Mouse (Mus musculus): ENCODE data around the gene Myo10. TPM values are rescaled to one million over a fixed set of nuclear protein-coding genes. Genes with fewer than 3 reads are reported as not detected.

Myo10 gene
- polyA plus RNA-seq, 1 experiment from 2014 or later = 24.4 TPM

- H3K36me3 ChIP-seq (replicated peaks; ENCODE audit: control insufficient read depth, insufficient read depth) = no peaks in the 10 kb centered on the region
- H3K4me1 ChIP-seq (replicated peaks; ENCODE audit: control insufficient read depth, insufficient read depth, low read length) = no peaks in the 10 kb centered on the region
- 92% methylated on average over 19 of the region's 19 CpGs for WGBS
- H3K27ac ChIP-seq = no peak overlapping the region
- H3K9me3 ChIP-seq (ENCODE audit: control insufficient read depth, low read length) = no peaks in the 10 kb centered on the region
- DNase-seq (ENCODE audit: low spot score) (no peak), ATAC-seq (ENCODE audit: low FRiP score) (no peak)
- no peak overlapping the region for H3K9ac ChIP-seq
- no peak overlapping the region for H3K4me3 ChIP-seq (replicated peaks; ENCODE audit: low read length)
- H3K4me2 ChIP-seq (replicated peaks) = no peak overlapping the region
- no peaks in the 10 kb centered on the region for H3K27me3 ChIP-seq (ENCODE audit: control insufficient read depth, insufficient read depth, low read length)
Measured at GRCm38 (mm10) chr15:25706874-25707554, 84.7 kb downstream of the Myo10 start.

GRCm38 (mm10) chr15:25707891-25708290 is 85.6 kb downstream of the Myo10 start:
- ATAC-seq (ENCODE audit: low FRiP score) (no peak), DNase-seq (ENCODE audit: low spot score) (no peak)

GRCm38 (mm10) chr15:25710876-25711275 is 88.6 kb downstream of the Myo10 start:
- WGBS = 91% methylated on average over 10 of the region's 10 CpGs

More at GRCm38 (mm10) chr15:25707891-25708290, 85.6 kb downstream of the Myo10 start:
- Histone ChIP-seq H3K4me2 (replicated peaks) (no peak overlapping the region), H3K36me3 (replicated peaks; ENCODE audit: control insufficient read depth, insufficient read depth) (no peaks in the 10 kb centered on the region), H3K4me1 (replicated peaks; ENCODE audit: control insufficient read depth, insufficient read depth, low read length) (0 out of 2 replicates have a peak, but pooled peaks cover under 1% of the 10 kb centered on the region), H3K27ac (no peak overlapping the region), H3K9ac (no peak overlapping the region), H3K27me3 (ENCODE audit: control insufficient read depth, insufficient read depth, low read length) (no peaks in the 10 kb centered on the region), H3K9me3 (ENCODE audit: control insufficient read depth, low read length) (no peaks in the 10 kb centered on the region), H3K4me3 (replicated peaks; ENCODE audit: low read length) (no peak overlapping the region)
- WGBS = 69% methylated on average over 1 of the region's 1 CpGs

GRCm38 (mm10) chr15:25712877-25713276 is 90.6 kb downstream of the Myo10 start:
- 48% methylated on average over 4 of the region's 4 CpGs for whole genome bisulfite sequencing
- DNase-seq (ENCODE audit: low spot score) = no peak

More at GRCm38 (mm10) chr15:25710876-25711275, 88.6 kb downstream of the Myo10 start:
- H3K4me2 ChIP-seq (replicated peaks) = no peak overlapping the region
- ATAC-seq (ENCODE audit: low FRiP score) (no peak), DNase-seq (ENCODE audit: low spot score) (no peak)
- no peaks in the 10 kb centered on the region for H3K36me3 ChIP-seq (replicated peaks; ENCODE audit: control insufficient read depth, insufficient read depth)
- H3K4me3 ChIP-seq (replicated peaks; ENCODE audit: low read length) = no peak overlapping the region
- H3K9me3 ChIP-seq (ENCODE audit: control insufficient read depth, low read length) = no peaks in the 10 kb centered on the region
- H3K27ac ChIP-seq = no peak overlapping the region
- H3K27me3 ChIP-seq (ENCODE audit: control insufficient read depth, insufficient read depth, low read length) = no peaks in the 10 kb centered on the region; the same call in 1 of the 2 replicates
- H3K9ac ChIP-seq = no peak overlapping the region
- peaks cover 21% of the 10 kb centered on the region for H3K4me1 ChIP-seq (replicated peaks; ENCODE audit: control insufficient read depth, insufficient read depth, low read length)

GRCm38 (mm10) chr15:25713587-25714361 is 91.4 kb downstream of the Myo10 start:
- Histone ChIP-seq H3K27ac (peak overlapping the region; percentile 41; the same call in 1 of the 2 replicates), H3K4me2 (replicated peaks) (peak overlapping the region; percentile 52), H3K36me3 (replicated peaks; ENCODE audit: control insufficient read depth, insufficient read depth) (no peaks in the 10 kb centered on the region), H3K4me3 (replicated peaks; ENCODE audit: low read length) (peak overlapping the region; percentile 30), H3K27me3 (ENCODE audit: control insufficient read depth, insufficient read depth, low read length) (no peaks in the 10 kb centered on the region; the same call in 1 of the 2 replicates), H3K9me3 (ENCODE audit: control insufficient read depth, low read length) (no peaks in the 10 kb centered on the region), H3K9ac (peak overlapping the region; percentile 49), H3K4me1 (replicated peaks; ENCODE audit: control insufficient read depth, insufficient read depth, low read length) (peaks cover 23% of the 10 kb centered on the region)
- DNase-seq (ENCODE audit: low spot score) = peak; percentile 60
- peak; percentile 68 for ATAC-seq (ENCODE audit: low FRiP score)
- WGBS = 46% methylated on average over 38 of the region's 38 CpGs

More at GRCm38 (mm10) chr15:25712877-25713276, 90.6 kb downstream of the Myo10 start:
- no peak for ATAC-seq (ENCODE audit: low FRiP score)
- Histone ChIP-seq H3K36me3 (replicated peaks; ENCODE audit: control insufficient read depth, insufficient read depth) (no peaks in the 10 kb centered on the region), H3K27ac (no peak overlapping the region), H3K9me3 (ENCODE audit: control insufficient read depth, low read length) (no peaks in the 10 kb centered on the region), H3K4me3 (replicated peaks; ENCODE audit: low read length) (no peak overlapping the region), H3K9ac (no peak overlapping the region), H3K4me2 (replicated peaks) (no peak overlapping the region), H3K27me3 (ENCODE audit: control insufficient read depth, insufficient read depth, low read length) (no peaks in the 10 kb centered on the region; the same call in 1 of the 2 replicates), H3K4me1 (replicated peaks; ENCODE audit: control insufficient read depth, insufficient read depth, low read length) (peaks cover 23% of the 10 kb centered on the region)

DNA sequence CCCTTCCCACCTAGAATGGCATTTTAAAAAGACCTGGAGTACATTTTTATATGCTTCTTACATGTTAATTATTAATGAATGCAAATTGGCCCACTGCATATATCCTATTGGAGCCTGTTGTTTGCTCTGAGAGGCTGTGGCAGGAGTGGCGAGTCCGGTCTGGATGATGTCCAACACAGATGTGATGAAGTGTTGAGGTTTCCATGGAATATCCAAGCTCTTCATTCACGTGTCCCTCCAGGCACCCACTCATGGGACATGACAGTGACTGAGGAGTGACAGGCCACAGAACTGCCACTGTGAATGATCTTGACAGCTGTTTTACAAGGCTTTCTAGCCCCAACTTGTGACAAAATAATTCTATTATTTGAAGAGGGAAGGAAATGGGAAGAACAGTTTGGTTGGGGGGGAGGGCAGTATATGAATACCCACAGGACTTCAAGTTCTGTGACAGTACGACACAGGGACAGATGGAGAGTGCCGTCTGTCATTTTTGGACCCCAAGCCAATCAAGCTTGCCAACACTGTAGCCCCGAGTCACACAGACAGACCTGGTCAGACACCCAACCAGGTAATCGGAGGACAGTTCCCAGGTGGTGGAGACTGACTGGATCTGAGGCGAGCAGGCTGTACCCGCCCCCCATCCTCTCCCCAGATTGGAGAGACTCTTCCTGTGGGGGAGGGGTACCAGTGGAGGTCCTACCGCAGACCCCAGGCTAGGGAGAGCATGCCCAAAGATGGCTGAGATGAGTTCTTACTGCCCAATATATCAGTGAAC is 93.1 kb downstream of the Myo10 start:
- WGBS = 43% methylated on average over 10 of the region's 10 CpGs
- no peak overlapping the region for H3K27ac ChIP-seq
- no peaks in the 10 kb centered on the region for H3K9me3 ChIP-seq (ENCODE audit: control insufficient read depth, low read length)
- H3K4me1 ChIP-seq (replicated peaks; ENCODE audit: control insufficient read depth, insufficient read depth, low read length) = peaks cover 23% of the 10 kb centered on the region
- no peak overlapping the region for H3K4me3 ChIP-seq (replicated peaks; ENCODE audit: low read length)
- no peaks in the 10 kb centered on the region; the same call in 1 of the 2 replicates for H3K27me3 ChIP-seq (ENCODE audit: control insufficient read depth, insufficient read depth, low read length)
- peak overlapping the region; percentile 24 for H3K4me2 ChIP-seq (replicated peaks)
- peak; percentile 39 for DNase-seq (ENCODE audit: low spot score)
- no peaks in the 10 kb centered on the region for H3K36me3 ChIP-seq (replicated peaks; ENCODE audit: control insufficient read depth, insufficient read depth)
- peak; percentile 31; the same call in 1 of the 2 replicates for ATAC-seq (ENCODE audit: low FRiP score)
- 0 out of 2 replicates have a peak overlapping the region, but pooled peaks have one; percentile 21 for H3K9ac ChIP-seq

GRCm38 (mm10) chr15:25715996-25716395 is 93.7 kb downstream of the Myo10 start:
- no peak for DNase-seq (ENCODE audit: low spot score)
- ATAC-seq (ENCODE audit: low FRiP score) = no peak
- peak overlapping the region; percentile 24 for H3K4me2 ChIP-seq (replicated peaks)

GRCm38 (mm10) chr15:25717006-25717405 is 94.7 kb downstream of the Myo10 start:
- Histone ChIP-seq H3K4me2 (replicated peaks) (no peak overlapping the region), H3K9ac (no peak overlapping the region), H3K27ac (no peak overlapping the region), H3K27me3 (ENCODE audit: control insufficient read depth, insufficient read depth, low read length) (no peaks in the 10 kb centered on the region; the same call in 1 of the 2 replicates), H3K4me1 (replicated peaks; ENCODE audit: control insufficient read depth, insufficient read depth, low read length) (peaks cover 23% of the 10 kb centered on the region), H3K9me3 (ENCODE audit: control insufficient read depth, low read length) (no peaks in the 10 kb centered on the region), H3K4me3 (replicated peaks; ENCODE audit: low read length) (no peak overlapping the region), H3K36me3 (replicated peaks; ENCODE audit: control insufficient read depth, insufficient read depth) (no peaks in the 10 kb centered on the region)
- WGBS = 29% methylated on average over 3 of the region's 3 CpGs
- DNase-seq (ENCODE audit: low spot score) = peak; percentile 93
- ATAC-seq (ENCODE audit: low FRiP score) = no peak

More at GRCm38 (mm10) chr15:25715996-25716395, 93.7 kb downstream of the Myo10 start:
- no peak overlapping the region for H3K27ac ChIP-seq
- 17% methylated on average over 11 of the region's 11 CpGs for WGBS
- H3K4me1 ChIP-seq (replicated peaks; ENCODE audit: control insufficient read depth, insufficient read depth, low read length) = peaks cover 23% of the 10 kb centered on the region
- H3K27me3 ChIP-seq (ENCODE audit: control insufficient read depth, insufficient read depth, low read length) = no peaks in the 10 kb centered on the region; the same call in 1 of the 2 replicates
- no peak overlapping the region for H3K4me3 ChIP-seq (replicated peaks; ENCODE audit: low read length)
- no peaks in the 10 kb centered on the region for H3K9me3 ChIP-seq (ENCODE audit: control insufficient read depth, low read length)
- H3K9ac ChIP-seq = 0 out of 2 replicates have a peak overlapping the region, but pooled peaks have one; percentile 21
- H3K36me3 ChIP-seq (replicated peaks; ENCODE audit: control insufficient read depth, insufficient read depth) = no peaks in the 10 kb centered on the region
